Mouse (Mus musculus) retina, postnatal 1 day (tissue): ENCODE measurements around the gene Ranbp1.

ENCODE experiments used
- DNase-seq: peaks from one replicate; pipeline ENCODE4 v3.0.0-alpha.2; 2012

The Ranbp1 gene

GRCm38 (mm10) chr16:18233919-18234670, 14.4 kb downstream of the Ranbp1 start:
- no peak for DNase-seq

- no peak for DNase-seq
These were observed 15.1 kb downstream of the Ranbp1 start for GRCm38 (mm10) chr16:18233451-18233850.

DNA sequence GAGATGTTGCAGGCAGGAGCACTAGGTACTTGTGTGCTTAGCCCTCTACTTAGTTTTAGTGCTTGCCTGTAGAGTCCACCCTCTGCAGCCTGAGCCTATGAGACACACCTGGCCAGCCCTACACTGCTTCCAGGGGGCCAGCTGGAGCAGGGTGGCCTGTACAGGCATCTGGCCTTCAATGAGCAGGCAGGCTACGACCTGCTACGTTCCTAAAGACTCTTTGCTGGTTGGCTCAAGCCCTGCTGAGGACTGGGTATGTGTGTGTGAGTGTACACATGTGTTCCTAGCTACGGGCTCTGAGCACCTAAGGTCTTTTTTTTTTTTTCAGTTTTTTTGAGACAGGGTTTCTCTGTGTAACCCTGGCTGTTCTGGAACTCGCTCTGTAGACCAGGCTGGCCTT, 17.1 kb downstream of the Ranbp1 start:
- DNase-seq, result no peak

- DNase-seq, result no peak
These were observed 17.5 kb downstream of the Ranbp1 start for GRCm38 (mm10) chr16:18231047-18231446.

DNA sequence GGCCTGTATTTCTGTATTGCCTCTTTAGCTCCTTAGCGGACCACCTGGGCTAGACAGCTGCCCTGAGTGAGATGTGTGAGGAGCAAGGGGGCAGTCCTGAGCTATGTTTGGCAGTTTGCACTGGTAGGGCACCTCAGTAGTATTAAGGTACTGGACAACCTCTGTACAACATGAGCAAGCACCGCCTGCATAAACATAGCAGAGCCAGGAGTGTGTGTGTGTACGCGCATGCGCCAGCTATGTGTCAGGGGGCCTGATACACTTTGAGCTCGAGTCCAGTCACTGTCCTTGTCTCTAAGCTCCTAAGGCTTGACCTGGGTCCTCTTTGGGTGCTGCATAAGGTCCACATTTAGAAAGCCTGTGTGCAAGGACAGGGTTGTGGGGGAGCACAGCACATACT, 17.9 kb downstream of the Ranbp1 start:
- no peak for DNase-seq

GRCm38 (mm10) chr16:18229622-18230021, 18.9 kb downstream of the Ranbp1 start:
- DNase-seq, result no peak

- no peak for DNase-seq
These were observed 19.7 kb downstream of the Ranbp1 start for GRCm38 (mm10) chr16:18228856-18229255.

- DNase-seq, result no peak
These were observed 20.6 kb downstream of the Ranbp1 start for GRCm38 (mm10) chr16:18227897-18228422.

- no peak for DNase-seq
These were observed 21.3 kb downstream of the Ranbp1 start for GRCm38 (mm10) chr16:18227187-18227586.

GRCm38 (mm10) chr16:18222188-18222587, 26.3 kb downstream of the Ranbp1 start:
- no peak for DNase-seq

DNA sequence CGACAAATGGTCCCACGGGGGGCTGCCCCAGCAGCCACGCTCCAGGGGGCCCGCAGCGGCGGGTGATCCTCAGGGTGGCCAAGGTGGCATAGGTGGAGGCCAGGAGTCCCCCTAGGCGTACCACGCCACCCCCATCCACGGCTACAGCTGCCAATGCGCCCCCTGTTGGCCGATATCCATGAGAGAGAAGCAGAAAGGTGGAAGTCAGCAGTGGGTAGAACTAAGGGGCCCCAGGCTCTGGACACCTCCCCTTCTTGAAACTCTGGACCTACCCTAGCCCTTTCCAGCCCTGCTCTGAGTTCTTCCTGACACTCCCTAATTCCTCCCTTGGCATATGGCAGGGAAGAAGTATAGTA, 27.0 kb downstream of the Ranbp1 start:
- no peak for DNase-seq

DNA sequence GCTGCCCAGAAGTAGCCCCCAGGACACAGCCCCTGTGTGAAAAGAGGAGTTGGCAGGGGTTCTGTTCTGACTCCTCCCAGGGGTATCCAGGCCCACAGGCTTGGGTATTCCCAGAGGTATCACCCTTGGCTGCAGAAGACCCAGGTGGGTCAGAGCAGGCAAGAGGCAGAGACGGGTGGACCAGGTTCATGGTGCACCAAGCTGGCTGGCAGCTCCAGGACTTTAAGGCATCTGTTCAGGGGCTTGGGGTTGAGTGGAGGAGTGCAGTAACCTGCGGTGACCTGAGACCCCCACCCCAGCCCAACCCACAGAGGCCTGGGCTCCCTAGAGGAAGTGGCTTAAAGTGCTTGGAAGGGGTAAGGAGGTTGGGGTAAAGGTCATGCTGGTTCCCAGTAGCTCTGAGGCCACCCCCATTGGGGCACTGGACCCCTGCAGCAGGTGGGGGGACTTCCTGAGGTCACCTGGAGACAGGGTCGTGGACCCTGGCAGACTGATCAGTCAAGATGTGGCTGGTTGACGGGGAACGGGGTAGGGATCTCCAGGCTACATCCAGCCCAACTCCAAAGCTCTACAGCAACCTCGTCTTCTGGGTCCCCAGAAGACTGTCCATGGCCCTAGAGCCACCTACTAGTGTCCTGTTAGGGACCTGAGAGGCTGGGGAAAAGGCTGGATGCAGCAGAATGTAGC, 27.5 kb downstream of the Ranbp1 start:
- no peak for DNase-seq

- peak; percentile 43 for DNase-seq
These were observed 28.5 kb downstream of the Ranbp1 start for GRCm38 (mm10) chr16:18220001-18220400.

GRCm38 (mm10) chr16:18218580-18218996, 29.9 kb downstream of the Ranbp1 start:
- no peak for DNase-seq

DNA sequence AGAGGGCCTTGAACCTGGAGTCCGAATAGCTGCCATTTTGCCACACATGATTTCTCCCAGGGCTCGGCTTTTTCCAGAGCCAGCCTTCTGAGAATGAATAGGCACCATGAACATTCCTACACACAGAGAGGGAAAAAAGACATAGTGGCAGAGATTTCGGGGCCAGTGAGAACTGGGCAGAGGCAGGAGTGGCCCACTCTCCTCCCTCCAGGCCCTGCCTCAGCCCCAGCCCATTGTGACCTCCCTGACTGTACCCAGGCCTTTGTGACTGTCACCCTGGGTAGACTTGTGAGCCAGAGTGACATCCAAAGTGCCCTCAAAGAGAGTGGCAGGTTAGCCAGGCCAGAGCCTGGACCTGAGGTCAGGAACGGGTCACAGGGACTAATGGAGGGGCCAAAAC, 31.0 kb downstream of the Ranbp1 start, which contains the start of gene Ccdc188:
TSS of gene Ccdc188 (plus strand) at position 301 of the 400 bp plus-strand sequence.
- DNase-seq, result no peak

- DNase-seq, result no peak
These were observed 33.7 kb downstream of the Ranbp1 start for GRCm38 (mm10) chr16:18214858-18215257.

DNA sequence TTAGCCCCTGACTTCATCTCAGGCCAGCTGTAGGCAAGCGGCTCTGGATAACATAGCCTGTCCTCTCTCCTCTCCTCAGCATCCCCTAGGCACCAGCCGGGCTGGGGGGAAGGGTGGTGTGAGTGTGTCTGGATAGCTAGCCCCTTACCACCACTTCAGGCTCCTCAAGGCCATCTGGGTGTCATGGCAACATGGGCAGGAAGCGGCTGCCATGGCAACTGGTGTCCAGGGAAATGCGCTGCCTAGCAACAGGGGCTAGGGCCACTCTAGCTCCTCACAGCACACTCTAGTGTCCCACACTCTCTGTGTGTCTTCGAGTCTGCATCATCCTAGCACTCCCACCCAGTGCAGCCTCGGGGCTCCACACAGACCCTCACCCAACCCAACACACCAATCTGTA, 34.8 kb downstream of the Ranbp1 start:
- peak; percentile 94 for DNase-seq

DNA sequence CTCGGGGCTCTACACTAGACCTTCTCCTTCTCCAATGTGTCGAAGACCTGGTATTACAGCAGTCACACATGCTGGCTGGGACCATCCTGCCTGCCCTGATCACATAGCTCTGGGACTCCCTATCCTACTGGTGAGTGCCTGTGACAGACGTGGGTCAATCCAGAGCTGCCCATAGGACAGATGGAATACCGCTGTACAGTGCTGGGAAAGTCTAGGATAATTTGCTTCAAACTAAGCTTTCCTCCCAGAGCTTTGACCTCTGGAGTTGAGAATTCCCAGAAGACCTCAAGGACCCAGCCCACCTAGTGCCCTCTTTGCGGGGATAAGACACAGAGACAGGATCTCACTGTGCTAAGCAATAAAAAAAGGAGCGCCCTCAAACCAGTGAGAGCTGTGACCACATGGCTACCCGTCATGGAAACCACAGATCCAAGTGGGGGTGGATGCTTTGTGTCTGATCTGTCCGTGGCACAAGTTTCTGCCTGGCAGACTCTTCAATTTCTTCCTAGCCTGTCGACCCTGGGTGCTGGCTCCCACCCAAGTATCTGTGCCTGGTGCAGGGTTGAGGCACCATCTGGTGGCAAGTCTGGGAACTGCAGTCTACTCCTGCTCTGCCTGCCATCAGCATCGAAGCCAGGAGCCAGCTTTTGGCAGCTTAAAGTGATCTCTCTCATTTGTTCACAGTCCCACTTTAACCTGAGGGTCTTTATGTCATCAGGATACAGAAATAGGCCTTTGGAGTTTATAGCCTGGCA, 36.9 kb downstream of the Ranbp1 start:
- peak; percentile 89 for DNase-seq

DNA sequence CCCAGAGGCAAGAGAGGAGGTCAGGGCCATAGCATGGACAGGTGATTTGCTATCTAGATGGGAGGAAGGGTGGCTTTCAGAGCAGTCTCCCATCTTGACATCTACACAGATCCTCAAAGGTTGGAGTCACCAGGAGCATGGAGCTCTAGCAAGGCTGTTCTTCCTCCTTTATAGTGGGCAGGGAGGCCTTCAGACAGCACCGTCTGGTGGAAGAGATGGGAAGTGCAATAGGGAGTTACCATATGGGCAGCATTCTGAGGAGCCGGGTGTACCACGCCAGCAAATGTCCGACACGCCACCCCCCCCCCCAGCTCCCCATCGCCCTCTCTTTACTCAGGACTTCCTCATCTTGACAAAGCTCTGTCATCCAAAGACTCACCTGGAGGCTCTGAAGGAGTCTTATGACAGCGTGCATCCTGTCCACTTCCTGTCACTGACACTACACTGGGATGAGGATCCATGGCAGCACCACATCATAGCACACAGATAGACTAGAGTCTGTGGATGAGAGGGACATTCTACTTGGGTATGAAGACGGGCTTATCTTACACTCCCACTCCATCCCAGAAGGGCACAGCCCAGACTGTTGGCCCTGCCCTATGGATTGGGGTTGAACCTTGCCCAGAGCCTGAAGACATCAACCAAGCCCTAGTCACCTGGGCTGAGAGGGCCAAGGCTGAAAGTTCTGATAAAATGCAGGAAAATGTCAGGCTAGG, 37.7 kb downstream of the Ranbp1 start:
- peak; percentile 81 for DNase-seq

DNA sequence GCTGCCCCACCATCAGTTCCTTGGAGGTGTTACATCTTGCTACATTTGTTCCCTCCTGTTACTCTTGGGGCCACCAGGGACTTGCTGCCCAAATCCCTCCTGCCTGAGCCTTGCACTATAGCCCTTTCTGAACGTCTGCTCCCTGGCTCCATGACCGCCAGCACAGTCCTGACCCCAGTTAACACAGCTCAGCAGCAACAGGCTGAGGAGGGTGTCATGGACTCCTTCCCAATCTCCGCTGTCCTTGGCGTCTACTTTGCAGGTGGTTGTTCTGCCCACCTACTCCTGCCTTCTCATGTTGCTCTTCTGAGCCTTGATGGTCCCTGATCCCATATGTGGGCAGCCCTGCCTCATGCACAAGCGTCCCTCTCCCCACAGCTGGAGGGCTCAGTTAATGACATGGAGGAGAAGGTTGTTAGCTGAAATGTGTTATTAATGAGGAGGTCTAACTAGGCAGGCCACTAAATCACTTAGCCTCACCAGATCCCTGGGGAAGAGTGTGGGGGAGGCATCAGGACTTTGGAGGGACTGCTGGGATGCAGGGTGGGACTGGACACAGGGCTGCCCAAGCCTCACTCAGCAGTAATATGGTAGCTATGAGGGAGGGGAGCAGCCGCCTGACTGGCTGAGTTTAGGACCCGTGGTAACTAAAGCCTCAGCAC, 45.0 kb downstream of the Ranbp1 start:
- no peak for DNase-seq

GRCm38 (mm10) chr16:18202061-18202460, 46.5 kb downstream of the Ranbp1 start:
- DNase-seq, result no peak

DNA sequence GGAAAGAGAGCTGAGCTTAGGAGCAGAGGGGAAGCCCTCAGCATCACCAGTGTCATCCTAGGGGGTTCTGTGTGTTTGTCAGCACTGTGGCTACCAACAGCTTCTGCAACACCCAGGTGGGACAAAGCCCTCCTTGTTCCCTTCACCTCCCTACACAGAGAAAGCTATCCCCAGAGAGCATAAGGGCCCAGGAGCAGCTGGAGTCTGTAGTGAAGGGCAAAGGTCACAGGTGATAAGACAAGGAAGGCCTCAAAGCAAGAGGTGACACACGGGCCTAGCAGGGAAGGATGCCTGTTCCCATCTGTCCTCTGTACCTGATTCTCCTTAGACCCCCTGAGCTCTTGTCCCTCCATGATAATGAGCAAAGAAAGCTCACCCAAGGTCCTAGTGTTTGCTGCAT, 46.9 kb downstream of the Ranbp1 start:
- DNase-seq, result no peak
